Mouse (Mus musculus) heart, embryonic 12.5 days (tissue): Measurements from ENCODE around the gene Hist2h2aa1. TPM values are rescaled to one million over a fixed set of nuclear protein-coding genes. Genes with fewer than 3 reads are reported as not detected.
"Not testable (repeated sequence)": the region's sequence is repeated elsewhere in the genome, so short reads cannot be mapped to it uniquely, and the experiment has no call there.

Experiments used
- ATAC-seq: fragments of 200-750 bp; cut with Nextera tagmentation; 2 replicates; pipeline ENCODE4 v1.8.0; 2017; ENCODE audit warnings: moderate TSS enrichment, moderate library complexity; ENCODE audit not compliant: insufficient number of reproducible peaks, low FRiP score
- H3K27ac ChIP-seq: fragments of 300-500 bp; sonication (generic); 2 replicates; pipeline ENCODE4 v1.5.1; 2016; ENCODE audit warnings: mild to moderate bottlenecking, moderate library complexity; ENCODE audit not compliant: poor library complexity, severe bottlenecking
- H3K27me3 ChIP-seq: fragments of 300-500 bp; sonication (generic); replicated peaks from 2 replicates; pipeline ENCODE4 v1.6.1; 2016; ENCODE audit warnings: mild to moderate bottlenecking, moderate library complexity
- H3K36me3 ChIP-seq: fragments of 300-500 bp; sonication (generic); 2 replicates; pipeline ENCODE4 v1.6.1; 2016; ENCODE audit warnings: mild to moderate bottlenecking, moderate library complexity
- H3K4me1 ChIP-seq: fragments of 300-500 bp; sonication (generic); replicated peaks from 2 replicates; pipeline ENCODE4 v1.6.1; 2016; ENCODE audit warnings: mild to moderate bottlenecking
- H3K4me2 ChIP-seq: fragments of 300-500 bp; sonication (generic); 2 replicates; pipeline ENCODE4 v1.6.1; 2016; ENCODE audit warnings: mild to moderate bottlenecking, moderate library complexity
- H3K4me3 ChIP-seq: fragments of 300-500 bp; sonication (generic); 2 replicates; pipeline ENCODE4 v1.5.1; 2016; ENCODE audit warnings: mild to moderate bottlenecking
- H3K9ac ChIP-seq: fragments of 300-500 bp; sonication (generic); 2 replicates; pipeline ENCODE4 v1.6.1; 2016; ENCODE audit warnings: mild to moderate bottlenecking, moderate library complexity
- H3K9me3 ChIP-seq: fragments of 300-500 bp; sonication (generic); replicated peaks from 2 replicates; pipeline ENCODE4 v1.6.1; 2016; ENCODE audit warnings: mild to moderate bottlenecking, moderate library complexity
- WGBS: fragments of 180-500 bp; shearing (Covaris S2); methylation state at CpG from one replicate; pipeline ENCODE4 v1.1.7; 2016; 5-methylcytosine and 5-hydroxymethylcytosine counted together
- polyA plus RNA-seq: library from polyadenylated mRNA; unstranded; fragments of >200 nt; fragmentation: Nextera tagmentation; extraction: Ambion mirVana; gene quantifications from 2 replicates; pipeline ENCODE4 v1.2.1, GENCODE M21; 2016

Hist2h2aa1 gene
- polyA plus RNA-seq, 1 experiment from 2014 or later, result 6.2 TPM

DNA sequence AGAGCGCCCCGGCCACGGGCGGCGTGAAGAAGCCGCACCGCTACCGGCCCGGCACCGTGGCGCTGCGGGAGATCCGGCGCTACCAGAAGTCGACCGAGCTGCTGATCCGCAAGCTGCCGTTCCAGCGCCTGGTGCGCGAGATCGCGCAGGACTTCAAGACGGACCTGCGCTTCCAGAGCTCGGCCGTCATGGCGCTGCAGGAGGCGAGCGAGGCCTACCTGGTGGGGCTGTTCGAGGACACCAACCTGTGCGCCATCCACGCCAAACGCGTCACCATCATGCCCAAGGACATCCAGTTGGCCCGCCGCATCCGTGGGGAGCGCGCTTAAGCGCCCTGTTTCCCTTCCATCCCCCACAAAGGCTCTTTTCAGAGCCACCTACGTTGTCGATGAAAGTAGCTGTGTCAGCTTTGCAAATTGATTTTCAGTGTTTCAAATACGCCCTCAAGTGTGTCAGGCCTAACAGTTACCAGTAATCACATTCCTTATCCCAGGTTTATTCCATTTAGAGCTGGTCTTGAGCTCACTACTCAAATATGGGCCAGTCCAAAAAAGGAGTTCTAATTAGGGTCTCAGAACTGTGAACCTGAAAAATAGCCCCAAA lies 23.6 kb downstream of the Hist2h2aa1 start:
- peak overlapping the region; percentile 95 for H3K4me2 ChIP-seq
- H3K4me1 ChIP-seq, result peaks cover 11% of the 10 kb centered on the region
- under 1% methylated on average over 11 of the region's 44 CpGs for WGBS
- peak overlapping the region; percentile 97 for H3K27ac ChIP-seq
- peak; percentile 29 for ATAC-seq
- H3K36me3 ChIP-seq, H3K27me3 ChIP-seq, H3K9me3 ChIP-seq: not testable (repeated sequence)
- peak overlapping the region; percentile 60 for H3K4me3 ChIP-seq
- H3K9ac ChIP-seq, result peak overlapping the region; percentile 71

DNA sequence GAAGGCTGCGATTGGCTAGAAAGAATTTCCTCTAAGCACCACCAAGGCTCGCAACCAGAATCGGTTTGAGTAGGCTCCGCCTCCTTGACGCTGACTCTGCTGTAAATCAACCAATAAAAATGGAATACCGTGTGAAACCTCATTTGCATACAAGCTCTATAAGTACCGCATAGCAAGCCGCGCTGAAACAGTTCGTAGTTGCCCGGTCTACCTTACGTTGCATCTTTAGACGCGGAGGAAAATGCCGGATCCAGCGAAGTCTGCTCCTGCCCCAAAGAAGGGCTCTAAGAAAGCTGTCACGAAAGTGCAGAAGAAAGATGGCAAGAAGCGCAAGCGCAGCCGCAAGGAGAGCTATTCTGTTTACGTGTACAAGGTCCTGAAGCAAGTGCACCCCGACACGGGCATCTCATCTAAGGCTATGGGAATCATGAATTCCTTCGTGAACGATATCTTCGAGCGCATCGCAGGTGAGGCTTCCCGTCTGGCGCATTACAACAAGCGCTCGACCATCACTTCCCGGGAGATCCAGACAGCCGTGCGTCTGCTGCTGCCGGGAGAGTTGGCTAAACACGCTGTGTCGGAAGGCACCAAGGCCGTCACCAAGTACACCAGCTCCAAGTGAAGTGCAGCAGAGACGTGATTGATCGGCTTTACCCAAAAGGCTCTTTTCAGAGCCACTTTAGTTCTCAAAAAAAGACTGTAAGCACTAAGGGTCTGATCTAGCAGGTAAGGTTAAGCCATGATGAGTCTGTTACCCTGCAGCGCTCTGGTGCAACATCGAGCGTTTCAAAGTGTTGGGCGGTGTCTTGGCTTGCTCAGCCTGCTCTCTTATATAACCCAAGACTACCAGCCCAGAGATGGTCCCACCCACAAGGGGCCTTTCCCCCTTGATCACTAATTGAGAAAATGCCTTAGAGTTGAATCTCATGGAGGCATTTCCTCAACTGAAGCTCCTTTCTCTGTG lies 24.5 kb downstream of the Hist2h2aa1 start, which contains the start of gene Hist2h2bb:
TSS of gene Hist2h2bb (plus strand) at position 242 of the 964 bp plus-strand sequence.
- Histone ChIP-seq H3K4me3 (peak within 1 kb of the TSS; percentile 60), H3K36me3 (no peaks in the 10 kb centered on the region), H3K27me3 (no peaks in the 10 kb centered on the region), H3K4me2 (peak within 1 kb of the TSS; percentile 95), H3K27ac (peak within 1 kb of the TSS; percentile 97), H3K9ac (peak within 1 kb of the TSS; percentile 83), H3K9me3 (no peaks in the 10 kb centered on the region), H3K4me1 (peaks cover 5% of the 10 kb centered on the region)
- ATAC-seq, result peak; percentile 96
- under 1% methylated on average over 45 of the region's 45 CpGs for WGBS

DNA sequence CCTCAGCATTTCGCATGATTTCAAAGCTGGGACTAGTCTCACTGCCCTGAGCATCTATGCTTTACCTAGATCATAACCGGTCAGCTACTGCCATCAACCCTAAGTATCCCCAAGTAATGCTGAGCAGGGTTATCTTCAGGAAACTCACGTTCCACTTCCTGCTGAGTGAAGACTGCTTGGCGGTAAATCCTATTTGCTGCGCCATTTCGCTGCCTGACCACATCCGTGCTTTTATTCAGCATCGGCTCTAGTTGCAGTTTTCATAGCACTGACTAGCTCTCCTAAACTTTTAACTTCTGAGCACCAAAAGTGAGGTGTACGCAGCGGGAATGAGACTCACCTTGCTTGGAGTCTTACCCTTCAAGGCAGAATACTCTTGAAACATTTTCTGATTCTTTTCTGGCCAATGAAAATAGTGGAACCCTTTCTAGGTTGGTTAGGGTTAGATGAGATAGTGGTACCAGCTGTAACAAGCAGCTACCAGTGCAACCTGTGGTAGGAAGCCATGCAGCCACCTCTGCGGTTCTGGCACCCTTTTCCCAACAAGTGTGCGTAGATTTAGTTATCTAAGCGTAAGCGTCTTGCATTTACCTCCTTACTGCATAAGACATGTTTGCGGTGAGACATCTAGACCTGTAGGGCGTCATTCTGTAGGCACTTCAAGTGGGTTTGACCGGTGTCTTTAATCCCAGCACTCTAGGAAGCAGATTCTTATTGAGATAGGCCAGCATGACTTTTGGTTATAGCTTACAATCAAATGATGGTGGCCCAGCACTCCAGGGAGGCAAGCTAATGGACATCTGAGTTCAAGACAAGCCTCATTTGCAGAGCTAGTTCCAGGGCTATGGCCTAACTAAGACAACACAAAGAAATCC lies 28.5 kb downstream of the Hist2h2aa1 start:
- ATAC-seq, result no peak
- H3K9ac ChIP-seq, result no peak overlapping the region
- H3K4me1 ChIP-seq, result peaks cover 8% of the 10 kb centered on the region
- H3K4me3 ChIP-seq, result no peak overlapping the region
- H3K27me3 ChIP-seq, result no peaks in the 10 kb centered on the region
- H3K27ac ChIP-seq, result no peak overlapping the region
- H3K36me3 ChIP-seq, result no peaks in the 10 kb centered on the region
- 79% methylated on average over 17 of the region's 17 CpGs for WGBS
- H3K9me3 ChIP-seq, result no peaks in the 10 kb centered on the region
- H3K4me2 ChIP-seq, result no peak overlapping the region

DNA sequence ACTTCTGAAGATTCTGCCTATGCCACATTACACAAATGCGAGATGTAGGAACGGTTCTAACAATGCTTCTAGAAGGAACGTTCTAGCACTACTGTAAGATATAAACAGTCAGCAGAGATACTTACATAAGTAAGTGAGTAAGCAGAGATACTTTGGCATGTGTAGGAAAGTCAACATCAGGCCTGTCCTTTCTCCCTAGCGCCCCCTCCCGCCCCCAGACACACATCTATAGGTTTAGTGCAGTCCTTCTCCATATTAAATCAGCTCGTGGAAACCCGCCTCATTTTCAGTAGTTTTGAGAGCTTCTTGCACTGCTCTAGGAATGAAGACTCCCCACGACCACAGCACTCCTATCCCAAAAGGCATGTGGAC lies 32.1 kb downstream of the Hist2h2aa1 start:
- 12% methylated on average over 8 of the region's 8 CpGs for WGBS
- peak overlapping the region; percentile 66; the same call in 1 of the 2 replicates for H3K27ac ChIP-seq
- H3K4me2 ChIP-seq, result peak overlapping the region; percentile 86
- peak overlapping the region; percentile 73 for H3K9ac ChIP-seq
- peak overlapping the region; percentile 57 for H3K4me3 ChIP-seq
- peak; percentile 15 for ATAC-seq
- peaks cover 12% of the 10 kb centered on the region for H3K27me3 ChIP-seq
- no peaks in the 10 kb centered on the region for H3K9me3 ChIP-seq
- H3K36me3 ChIP-seq, result no peaks in the 10 kb centered on the region
- H3K4me1 ChIP-seq, result peaks cover 8% of the 10 kb centered on the region

DNA sequence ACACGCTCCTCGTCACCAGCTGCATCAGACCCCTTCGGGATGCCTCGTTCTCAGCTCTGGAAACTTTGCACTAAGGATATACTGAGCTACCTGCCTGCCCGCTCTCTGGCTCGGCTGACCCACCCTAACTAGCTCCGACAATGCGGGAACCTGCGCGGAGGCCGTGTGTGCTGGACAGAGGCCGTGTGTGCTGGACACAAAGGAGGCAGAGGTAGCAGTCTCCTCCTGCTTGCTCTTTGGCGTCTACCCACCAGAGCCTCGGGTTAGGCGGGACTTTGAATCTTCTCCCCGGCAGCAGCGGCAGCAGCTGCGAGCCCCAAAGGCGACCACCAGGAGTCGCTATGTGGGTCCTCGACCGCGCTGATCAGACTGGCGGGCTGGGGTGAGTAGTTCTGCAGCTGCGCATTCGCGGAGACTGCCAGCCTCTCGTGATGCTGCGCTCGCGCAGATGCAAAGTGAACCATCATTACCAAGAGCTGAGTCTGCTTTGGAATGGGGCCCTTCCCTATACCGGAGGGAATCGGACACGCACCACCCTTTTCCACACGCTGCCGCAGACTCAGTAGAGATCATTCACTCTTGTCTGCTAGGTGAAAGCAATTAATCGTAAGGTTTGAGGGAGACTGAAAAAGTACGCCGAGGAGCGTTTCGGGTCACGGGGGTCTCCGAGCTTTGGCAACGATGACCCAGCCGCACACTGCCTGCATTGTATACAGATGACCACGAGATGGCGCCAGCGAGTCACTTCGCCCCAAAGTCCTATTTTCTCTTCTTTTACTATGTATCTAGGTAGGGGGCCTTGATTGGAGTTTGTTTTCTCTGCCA lies 32.7 kb downstream of the Hist2h2aa1 start:
- H3K9ac ChIP-seq, result peak overlapping the region; percentile 73
- peaks cover 8% of the 10 kb centered on the region for H3K4me1 ChIP-seq
- no peaks in the 10 kb centered on the region for H3K36me3 ChIP-seq
- peak overlapping the region; percentile 84 for H3K27ac ChIP-seq
- peak overlapping the region; percentile 57 for H3K4me3 ChIP-seq
- no peaks in the 10 kb centered on the region for H3K9me3 ChIP-seq
- peaks cover 18% of the 10 kb centered on the region for H3K27me3 ChIP-seq
- H3K4me2 ChIP-seq, result peak overlapping the region; percentile 86
- under 1% methylated on average over 49 of the region's 49 CpGs for WGBS
- ATAC-seq, result peak; percentile 89

DNA sequence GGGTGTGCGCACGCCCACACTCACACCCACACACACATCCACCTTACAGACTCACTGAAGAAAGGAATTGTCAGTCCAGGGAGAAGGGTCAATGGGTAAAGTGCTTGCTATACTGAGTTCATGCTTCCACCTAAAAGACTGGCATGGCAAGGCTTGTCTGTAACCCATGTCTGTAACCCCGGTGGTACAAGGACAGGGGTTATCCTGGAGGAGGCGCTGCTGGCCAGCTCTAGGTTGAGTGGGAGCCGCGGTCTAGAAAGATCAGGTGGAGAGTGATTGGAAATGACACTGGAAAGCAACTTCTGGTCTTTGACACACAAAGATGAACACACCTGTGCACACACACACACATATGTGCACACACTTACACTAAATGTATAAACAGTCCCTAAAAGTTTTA lies 35.4 kb downstream of the Hist2h2aa1 start:
- WGBS, result 58% methylated on average over 6 of the region's 6 CpGs
- Histone ChIP-seq H3K4me2 (no peak overlapping the region), H3K4me1 (peaks cover 16% of the 10 kb centered on the region), H3K4me3 (no peak overlapping the region), H3K27me3 (peaks cover 34% of the 10 kb centered on the region), H3K27ac (no peak overlapping the region), H3K9me3 (no peaks in the 10 kb centered on the region), H3K36me3 (no peaks in the 10 kb centered on the region), H3K9ac (no peak overlapping the region)
- no peak for ATAC-seq

GRCm38 (mm10) chr3:96284457-96284856 lies 39.2 kb downstream of the Hist2h2aa1 start:
- Histone ChIP-seq H3K4me3 (0 out of 2 replicates have a peak overlapping the region, but pooled peaks have one; percentile 7), H3K27ac (no peak overlapping the region), H3K9ac (peak overlapping the region; percentile 58), H3K4me2 (peak overlapping the region; percentile 53), H3K9me3 (no peaks in the 10 kb centered on the region), H3K36me3 (no peaks in the 10 kb centered on the region), H3K27me3 (peaks cover 48% of the 10 kb centered on the region), H3K4me1 (peaks cover 8% of the 10 kb centered on the region; the same call in 1 of the 2 replicates)
- 10% methylated on average over 4 of the region's 4 CpGs for whole genome bisulfite sequencing
- no peak for ATAC-seq

- H3K9me3 ChIP-seq, H3K9ac ChIP-seq, ATAC-seq, H3K4me3 ChIP-seq, H3K4me1 ChIP-seq, H3K27ac ChIP-seq, H3K4me2 ChIP-seq, H3K36me3 ChIP-seq: not testable (repeated sequence)
- H3K27me3 ChIP-seq, result peaks cover 41% of the 10 kb centered on the region
- WGBS, result 87% methylated on average over 11 of the region's 11 CpGs
Measured at GRCm38 (mm10) chr3:96287334-96287733, 42.0 kb downstream of the Hist2h2aa1 start.

- Histone ChIP-seq H3K36me3 (no peaks in the 10 kb centered on the region), H3K4me3 (no peak overlapping the region), H3K9me3 (no peaks in the 10 kb centered on the region), H3K4me1 (peaks cover 1% of the 10 kb centered on the region; the same call in 1 of the 2 replicates), H3K27ac (no peak overlapping the region), H3K27me3 (peaks cover 26% of the 10 kb centered on the region), H3K9ac (no peak overlapping the region), H3K4me2 (no peak overlapping the region)
- ATAC-seq, result no peak
- WGBS, result 68% methylated on average over 3 of the region's 3 CpGs
Measured at GRCm38 (mm10) chr3:96289201-96289600, 43.9 kb downstream of the Hist2h2aa1 start.

DNA sequence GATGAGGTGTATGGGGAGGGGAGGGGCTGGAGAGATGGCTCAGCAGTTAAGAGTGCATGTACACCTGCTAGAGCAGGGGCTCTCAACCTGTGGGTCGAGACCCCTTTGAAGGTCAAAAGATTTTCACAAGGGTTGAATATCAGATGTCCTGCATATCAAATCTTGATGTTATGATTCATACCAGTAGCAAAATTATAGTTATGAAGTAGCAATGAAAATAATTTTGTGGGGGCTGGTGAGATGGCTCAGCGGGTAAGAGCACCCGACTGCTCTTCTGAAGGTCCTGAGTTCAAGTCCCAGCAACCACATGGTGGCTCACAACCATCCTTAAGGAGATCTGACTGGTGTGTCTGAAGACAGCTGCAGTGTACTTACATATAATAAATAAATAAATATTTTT lies 45.4 kb downstream of the Hist2h2aa1 start:
- not testable (repeated sequence) for H3K4me3 ChIP-seq, H3K4me2 ChIP-seq, H3K27ac ChIP-seq, ATAC-seq, H3K4me1 ChIP-seq, H3K36me3 ChIP-seq, H3K9me3 ChIP-seq, H3K9ac ChIP-seq
- peaks cover 18% of the 10 kb centered on the region for H3K27me3 ChIP-seq
- 90% methylated on average over 3 of the region's 3 CpGs for WGBS
